Mouse (Mus musculus) c-Kit-negative CD71-positive TER-119-positive erythroid progenitor cells, embryonic 14.5 days (primary cell): Measurements from ENCODE around the gene Dpp10.

Experiments used
- DNase-seq: peaks from one replicate; pipeline ENCODE4 v3.0.0-alpha.2; 2013; ENCODE audit warnings: low read depth, low spot score

Dpp10 gene

DNA sequence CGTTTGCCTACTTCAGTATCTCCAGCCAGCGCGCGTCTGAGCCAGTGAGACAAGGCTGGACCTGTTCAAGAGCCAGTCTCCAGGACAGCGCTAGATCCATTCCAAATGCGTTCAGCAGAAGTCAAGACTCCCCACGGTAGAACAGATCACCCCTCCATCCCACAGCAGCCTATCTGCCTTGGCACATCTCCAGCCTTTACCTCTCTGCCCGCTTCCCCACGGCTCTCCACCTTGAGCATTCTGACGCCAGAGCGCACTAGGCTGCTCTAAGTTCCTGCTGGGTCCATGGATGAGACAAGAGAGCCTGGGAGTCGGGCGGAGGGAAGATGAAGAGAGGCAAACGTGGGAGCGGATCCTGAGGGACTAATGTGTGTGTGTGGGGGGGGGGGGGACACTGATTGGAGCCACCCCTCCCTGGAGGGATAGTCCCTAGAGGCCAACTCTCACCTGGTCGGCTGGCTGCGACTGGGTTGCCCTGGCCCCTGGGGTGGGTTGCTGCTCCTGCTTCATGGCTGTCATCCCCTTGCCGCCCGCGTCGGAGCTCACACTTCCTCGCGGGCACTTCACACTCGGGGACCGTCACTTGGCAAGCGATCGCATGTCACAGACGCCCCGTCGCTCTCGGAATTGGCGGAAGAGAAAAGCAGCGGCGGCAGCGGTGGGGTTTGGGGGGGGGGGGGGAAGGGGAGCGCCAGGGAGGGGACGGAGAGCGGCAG lies at the start of gene Dpp10:
TSS of gene Dpp10 (minus strand) at position 635 of the 716 bp plus-strand sequence.
- no peak for DNase-seq

DNA sequence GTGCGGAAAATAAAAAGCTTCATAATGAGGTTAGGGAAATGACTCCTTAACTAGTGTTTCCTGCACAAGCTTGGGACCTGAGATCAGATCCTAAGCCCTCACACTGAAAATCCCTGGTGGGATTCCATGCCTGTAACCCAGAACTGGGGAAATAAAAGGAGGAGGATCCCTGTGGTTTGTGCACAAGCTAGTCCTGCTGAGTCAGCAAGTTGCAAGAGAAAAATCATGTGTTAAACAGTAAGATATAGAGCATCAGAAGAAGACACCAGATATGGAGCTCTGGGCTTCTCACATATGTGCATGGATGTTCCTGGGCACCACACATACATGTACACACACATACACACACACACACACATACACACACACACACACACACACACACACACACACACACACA lies 3.2 kb upstream of the Dpp10 start:
- no peak for DNase-seq

DNA sequence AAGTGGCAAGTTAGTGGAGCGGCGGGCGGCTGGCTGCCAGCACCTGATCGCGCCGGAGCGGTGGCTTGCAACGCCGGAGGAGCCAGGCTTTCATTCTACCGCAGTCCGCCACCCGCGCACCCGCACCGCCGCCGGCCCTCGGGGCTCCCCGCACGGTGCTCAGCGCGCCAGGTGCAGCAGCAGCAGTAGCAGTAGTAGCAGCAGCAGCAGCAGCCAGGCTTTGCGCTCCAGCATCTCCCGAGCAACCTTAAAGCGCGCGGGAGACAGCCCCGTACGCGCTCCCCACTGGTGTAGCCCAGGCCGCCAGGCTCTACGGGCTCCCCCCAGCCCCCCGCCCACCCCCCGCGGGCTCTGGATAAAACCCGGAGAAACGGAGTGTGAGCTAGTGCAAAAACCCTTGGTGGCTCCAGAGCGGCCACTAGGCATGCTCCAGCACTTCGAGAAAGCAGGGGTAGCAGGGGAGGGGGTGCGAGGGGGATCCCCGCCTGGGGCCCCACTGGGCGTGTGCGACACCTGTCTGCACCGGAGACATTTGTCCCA lies 472 bp upstream of the Dpp10 start:
- DNase-seq, result no peak

- no peak for DNase-seq
Observed at GRCm38 (mm10) chr1:124044161-124044560, 1.2 kb downstream of the Dpp10 start.

DNA sequence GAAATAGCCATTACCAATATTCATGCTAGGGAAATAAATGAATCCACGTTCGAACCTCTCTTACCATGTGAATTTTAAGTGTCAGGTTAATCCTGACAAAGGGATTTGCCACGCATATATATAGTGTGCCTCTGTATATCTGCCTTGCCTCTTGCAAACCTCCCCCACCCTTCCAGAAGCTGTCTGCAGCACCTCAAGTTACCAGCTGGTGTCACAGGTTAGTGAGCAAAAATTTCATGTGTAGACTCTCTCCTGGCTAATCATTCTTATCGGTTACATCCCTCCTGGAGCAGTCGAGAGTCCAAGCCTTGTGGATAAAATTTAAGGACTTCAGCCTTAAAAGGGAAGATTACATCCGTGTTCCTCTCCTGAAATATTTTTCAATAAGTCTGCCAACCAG lies 1.9 kb downstream of the Dpp10 start:
- no peak for DNase-seq

DNA sequence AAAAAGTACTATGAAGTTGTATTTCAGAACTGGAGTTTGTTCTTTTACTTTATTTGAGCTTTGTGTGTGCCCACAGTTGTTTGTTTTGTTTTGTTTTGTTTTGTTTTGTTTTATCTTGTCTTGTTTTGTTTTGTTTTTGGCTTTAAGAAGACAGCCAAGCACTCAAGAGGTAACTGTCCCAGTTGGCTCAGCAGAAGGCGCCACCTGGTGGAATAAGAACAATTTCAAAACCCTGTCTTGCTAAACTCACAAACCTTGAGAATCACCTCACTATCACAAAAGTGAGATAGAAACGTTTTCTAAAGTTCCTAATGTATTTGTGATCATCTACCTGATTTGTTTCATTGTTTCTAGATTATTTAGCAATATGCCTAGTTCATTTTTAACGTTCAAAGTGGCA lies 3.8 kb downstream of the Dpp10 start:
- DNase-seq, result no peak

DNA sequence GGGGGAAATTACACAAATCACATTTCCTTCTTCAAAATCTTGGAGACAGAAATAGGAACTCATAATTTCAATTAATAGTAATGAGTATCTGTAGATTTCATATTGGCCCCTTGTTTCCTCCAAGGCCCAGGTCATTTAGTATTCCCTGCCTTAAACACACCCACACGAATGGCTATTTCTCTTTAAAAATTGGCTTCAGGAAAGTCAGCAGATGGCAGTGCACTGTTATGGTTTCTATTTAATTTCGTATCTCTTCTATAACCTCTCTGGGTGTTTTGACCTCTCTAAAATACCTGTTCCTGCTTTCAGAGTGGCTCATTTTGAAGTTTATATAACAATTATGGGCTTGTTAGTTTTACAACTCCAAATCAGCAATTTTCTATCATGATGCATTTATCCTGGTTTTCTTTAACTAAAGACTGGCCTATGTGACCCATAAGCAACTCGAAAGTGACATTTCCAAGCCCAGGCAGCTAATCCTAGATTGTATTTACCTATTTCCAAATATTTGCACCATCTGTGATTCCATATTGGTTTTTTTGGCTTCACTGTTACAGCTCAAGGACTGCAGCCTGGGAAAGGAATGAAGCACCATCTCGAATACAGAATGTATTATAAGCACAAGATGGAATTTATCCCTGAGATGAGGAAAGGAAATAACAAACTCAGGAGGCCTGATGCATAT lies 9.9 kb downstream of the Dpp10 start:
- no peak for DNase-seq

GRCm38 (mm10) chr1:124032677-124033076 lies 12.7 kb downstream of the Dpp10 start:
- DNase-seq, result no peak

DNA sequence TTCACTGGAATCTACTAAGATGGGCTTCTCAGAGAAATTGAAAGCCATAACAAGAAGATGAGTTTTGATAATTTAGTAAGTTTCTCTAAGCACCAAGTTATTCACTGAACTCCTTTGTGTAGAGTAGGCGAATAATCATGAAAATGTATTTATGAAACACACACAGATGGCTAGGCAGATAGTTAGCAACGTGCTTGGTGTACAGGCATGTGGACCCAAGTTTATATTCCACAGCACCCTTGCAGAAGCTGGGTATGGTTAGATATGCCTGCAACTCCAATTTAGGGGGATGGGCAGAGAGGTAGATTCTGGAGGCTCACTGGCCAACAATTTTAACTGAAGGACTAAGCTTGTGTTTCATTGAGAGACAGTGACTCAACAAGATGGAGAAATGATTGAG lies 13.4 kb downstream of the Dpp10 start:
- no peak for DNase-seq

GRCm38 (mm10) chr1:124002797-124003196 lies 42.6 kb downstream of the Dpp10 start:
- DNase-seq, result no peak

GRCm38 (mm10) chr1:123995780-123996179 lies 49.6 kb downstream of the Dpp10 start:
- DNase-seq, result no peak

DNA sequence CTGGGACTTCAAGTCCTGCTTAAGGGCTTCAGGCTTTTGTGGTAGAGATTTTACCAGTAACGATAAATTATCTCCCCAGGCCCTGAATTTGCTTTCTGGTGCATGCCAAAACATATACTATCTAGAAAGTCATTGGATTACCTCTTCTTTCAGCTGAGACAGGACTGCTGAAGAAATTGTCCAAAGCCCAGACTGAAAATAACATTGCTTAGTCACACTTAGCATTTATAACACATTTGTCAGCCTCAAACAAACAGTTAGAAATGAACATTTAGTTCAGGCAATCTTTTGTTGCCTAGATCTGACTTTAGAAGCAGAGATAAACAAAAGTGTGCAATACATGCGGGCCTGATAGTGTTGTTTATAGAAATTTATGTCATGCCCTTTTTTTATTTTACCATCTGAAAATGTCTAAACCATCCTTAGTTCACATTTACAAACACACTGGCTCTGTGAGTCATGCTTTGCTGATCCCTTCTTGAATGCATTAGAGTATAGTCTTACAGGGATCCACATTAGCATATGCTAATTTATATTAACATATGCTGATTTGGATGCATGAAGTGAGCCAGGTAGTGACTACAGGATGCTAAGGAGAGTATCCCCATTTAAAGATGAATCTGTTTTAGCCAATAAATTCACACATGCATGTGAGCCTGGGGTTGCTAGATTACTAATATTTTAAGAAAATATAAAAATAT lies 59.9 kb downstream of the Dpp10 start:
- DNase-seq, result no peak

DNA sequence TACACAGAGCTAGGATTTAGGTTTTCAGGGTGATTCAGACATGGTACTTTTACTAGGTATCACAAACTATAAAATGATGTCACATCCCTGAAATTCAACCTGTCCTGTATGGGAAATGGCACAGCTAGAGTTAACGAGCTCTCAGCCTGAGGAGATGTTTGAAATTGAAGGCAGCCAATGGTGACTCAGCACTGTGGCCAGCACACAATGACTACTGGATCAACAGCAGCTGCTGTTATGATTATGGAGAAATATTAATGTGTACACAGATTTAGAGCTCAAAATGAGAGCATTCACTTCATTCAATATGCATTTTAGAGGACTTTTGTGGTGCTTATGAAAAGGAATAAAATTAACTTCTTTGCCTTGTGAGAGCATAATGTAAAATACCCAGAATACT lies 66.8 kb downstream of the Dpp10 start:
- DNase-seq, result no peak

- DNase-seq, result no peak
Observed at GRCm38 (mm10) chr1:123974621-123975020, 70.7 kb downstream of the Dpp10 start.

- DNase-seq, result no peak
Observed at GRCm38 (mm10) chr1:123946149-123946548, 99.2 kb downstream of the Dpp10 start.

DNA sequence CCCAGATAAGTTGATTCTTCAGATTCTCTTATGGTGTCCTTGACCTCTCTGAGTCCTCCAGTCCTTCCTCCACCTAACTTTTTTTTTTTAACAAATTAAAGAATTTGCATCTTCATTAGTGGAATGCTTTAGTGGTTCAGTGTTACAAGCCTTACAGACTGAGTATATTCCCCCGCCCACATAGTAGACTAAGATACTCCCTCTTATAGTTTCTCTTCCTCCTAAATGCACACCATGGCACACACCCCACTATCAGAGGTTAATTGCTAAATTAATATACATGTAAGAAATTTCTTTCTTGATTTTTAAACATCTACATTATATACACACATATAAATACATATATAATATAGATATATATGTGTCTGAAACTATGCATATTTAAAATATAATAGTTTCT lies 104.5 kb downstream of the Dpp10 start:
- no peak for DNase-seq

DNA sequence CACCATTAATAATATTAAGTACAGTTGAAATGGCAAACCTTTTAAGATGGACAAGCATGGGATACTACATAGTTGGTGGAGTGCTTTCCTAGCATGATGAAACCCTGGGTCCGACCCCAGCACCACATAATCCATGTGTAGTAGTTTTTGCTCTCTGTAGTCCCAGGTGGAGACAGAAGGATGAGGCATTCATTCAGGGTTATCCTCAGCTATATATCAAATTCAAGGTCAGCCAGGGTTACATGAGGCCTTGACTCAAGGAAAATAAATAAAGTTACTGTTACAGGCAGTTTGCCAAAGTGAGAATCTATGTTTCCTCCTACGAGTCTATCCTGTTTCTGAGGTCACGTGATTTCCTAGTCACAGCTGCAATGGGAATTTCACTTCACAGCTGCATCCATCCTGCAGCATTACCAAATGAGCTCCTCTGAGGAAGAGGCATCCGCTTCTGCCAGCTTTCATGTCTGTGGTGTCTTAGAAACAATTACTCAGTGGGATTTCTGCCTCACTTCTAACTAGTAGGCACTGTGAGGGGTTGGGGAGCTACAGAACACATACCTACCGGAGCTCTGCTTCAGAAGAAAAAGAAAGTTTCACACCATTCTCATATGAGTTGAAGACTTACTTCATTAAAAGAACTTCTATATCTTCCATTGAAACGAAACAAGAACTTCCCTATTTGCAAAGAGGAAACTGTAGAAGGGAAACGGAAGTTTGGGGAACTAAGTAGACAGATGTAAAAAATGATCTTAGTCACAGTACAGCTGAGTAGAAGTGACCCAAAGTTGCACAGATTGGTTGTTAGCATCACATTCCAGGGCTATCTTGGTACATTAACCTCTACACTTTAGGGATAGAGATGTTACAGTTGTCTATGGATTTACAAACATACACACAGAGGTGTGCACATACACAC lies 111.3 kb downstream of the Dpp10 start:
- DNase-seq, result no peak

- no peak for DNase-seq
Observed at GRCm38 (mm10) chr1:123928003-123928370, 117.4 kb downstream of the Dpp10 start.

GRCm38 (mm10) chr1:123927278-123928002 lies 117.9 kb downstream of the Dpp10 start:
- DNase-seq, result no peak

DNA sequence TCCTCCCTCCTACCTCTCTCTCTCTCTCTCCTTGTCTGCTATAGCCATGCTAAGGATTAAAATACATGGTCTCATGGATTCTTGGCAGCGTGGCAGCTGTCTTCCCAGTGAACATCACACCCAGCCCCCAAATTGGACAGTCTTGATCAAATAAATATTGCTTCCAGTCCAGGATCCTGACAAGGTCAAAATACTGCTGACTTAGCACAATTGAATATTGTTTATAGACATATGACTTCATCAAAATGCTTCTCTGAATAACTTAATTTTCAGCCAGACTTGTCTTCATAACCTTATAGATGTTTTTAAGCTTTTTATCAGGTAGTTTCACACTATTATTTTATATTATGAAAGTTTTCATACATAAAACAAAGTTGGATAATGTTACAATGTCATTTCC lies 120.5 kb downstream of the Dpp10 start:
- no peak for DNase-seq

- DNase-seq, result no peak
Observed at GRCm38 (mm10) chr1:123923907-123924306, 121.5 kb downstream of the Dpp10 start.
